Mouse (Mus musculus) layer of hippocampus, postnatal 36 days (tissue): ENCODE measurements around the gene Skint4. TPM values are rescaled to one million over a fixed set of nuclear protein-coding genes. Genes with fewer than 3 reads are reported as not detected.

Source experiments
- DNase-seq, 2 experiments: peaks; one replicate each; pipeline ENCODE4 v3.0.0; 2022
- total RNA-seq, 2 experiments: library from RNA; stranded (reverse); gene quantifications; 2 replicates each; pipeline ENCODE4 v1.2.3; 2021

Gene Skint4
- total RNA-seq: not detected

DNA sequence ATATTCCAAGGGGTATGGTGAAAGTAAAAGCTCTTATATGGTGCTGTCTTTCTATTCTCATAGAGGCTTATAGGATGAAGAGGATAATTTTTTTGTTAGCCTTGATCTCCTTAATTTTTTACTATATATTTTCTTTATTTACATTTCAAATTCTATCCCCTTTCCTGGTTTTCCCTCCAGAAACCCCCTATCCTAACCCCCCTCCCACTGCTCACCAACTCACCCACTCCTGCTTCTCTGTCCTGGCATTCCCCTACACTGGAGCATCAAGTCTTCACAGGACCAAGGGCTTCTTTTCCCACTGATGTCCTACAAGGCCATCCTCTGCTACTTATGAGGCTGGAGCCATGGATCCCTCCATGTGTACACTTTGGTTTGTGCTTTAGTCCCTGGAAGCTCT is at the start of gene Skint4:
TSS of gene Skint4 (plus strand) at position 301 of the 400 bp plus-strand sequence.
- no peak for DNase-seq

Other genes with a start within 250 kb of the Skint4 start
- not detected for gene Slc5a9, start 169.1 kb upstream of the Skint4 start, total RNA-seq
- not detected for gene Skint8, start 152.6 kb upstream of the Skint4 start, total RNA-seq
- gene Skint7, start 99.1 kb upstream of the Skint4 start, total RNA-seq: under 1 TPM in 1 of 2 experiments, not detected in 1; 0.20 TPM
- gene Skint1, start 65.7 kb upstream of the Skint4 start, total RNA-seq: not detected
- gene Skint3, start 160.2 kb downstream of the Skint4 start, total RNA-seq: not detected